Mouse (Mus musculus) lung, postnatal 0 days (tissue): ENCODE measurements around the gene Zdhhc14.

Experiments used
- CTCF ChIP-seq: IDR thresholded peaks from 2 replicates; pipeline ENCODE4 v1.5.1; 2016; ENCODE audit warnings: antibody characterized with exemption, mild to moderate bottlenecking
- EP300 ChIP-seq: IDR thresholded peaks from 2 replicates; pipeline ENCODE4 v1.6.1; 2016; ENCODE audit warnings: antibody characterized with exemption, mild to moderate bottlenecking, control low read depth

DNA sequence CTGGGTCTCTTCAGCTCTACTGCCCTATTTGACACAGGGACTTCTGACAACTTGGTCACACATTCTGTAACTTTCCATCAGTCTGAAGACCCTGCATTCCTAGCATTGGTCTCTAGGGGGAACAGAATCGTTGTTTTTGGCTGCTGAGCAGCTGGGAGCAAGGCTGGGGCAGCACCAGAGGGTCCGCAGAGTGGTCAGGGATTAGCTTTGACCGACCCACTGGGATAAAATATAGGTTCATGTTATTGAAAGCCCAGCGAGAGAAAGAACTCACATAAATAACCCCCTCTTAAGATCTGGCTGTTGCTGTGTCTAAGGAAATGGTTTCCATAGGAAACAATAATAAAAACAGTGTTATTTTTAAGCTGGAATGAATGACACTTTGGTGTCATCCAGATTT lies 25.2 kb upstream of the Zdhhc14 start:
- TF ChIP-seq CTCF (peak; percentile 33), EP300 (no peak)
